Mouse (Mus musculus) hindbrain, embryonic 14.5 days (tissue): Measurements from ENCODE around the gene Adm. TPM values are rescaled to one million over a fixed set of nuclear protein-coding genes. Genes with fewer than 3 reads are reported as not detected.
"Not testable (repeated sequence)": the region's sequence is repeated elsewhere in the genome, so short reads cannot be mapped to it uniquely, and the experiment has no call there.

Experiments used
- ATAC-seq: fragments of 200-750 bp; cut with Nextera tagmentation; 2 replicates; pipeline ENCODE4 v1.8.0; 2017; ENCODE audit warnings: moderate number of reproducible peaks, mild to moderate bottlenecking, moderate TSS enrichment, moderate library complexity; ENCODE audit not compliant: low FRiP score
- DNase-seq: peaks from one replicate; pipeline ENCODE4 v3.0.0-alpha.2; 2015; ENCODE audit warnings: low spot score
- H3K27ac ChIP-seq: fragments of 300-500 bp; sonication (generic); 2 replicates; pipeline ENCODE4 v1.5.1; 2014; ENCODE audit warnings: mild to moderate bottlenecking, moderate library complexity
- H3K27me3 ChIP-seq: fragments of 300-500 bp; sonication (generic); 2 replicates; pipeline ENCODE4 v1.6.1; 2014; ENCODE audit warnings: mild to moderate bottlenecking, low read length, mixed read lengths; ENCODE audit not compliant: control insufficient read depth, insufficient read depth
- H3K36me3 ChIP-seq: fragments of 300-500 bp; sonication (generic); replicated peaks from 2 replicates; pipeline ENCODE4 v1.6.1; 2014; ENCODE audit not compliant: control insufficient read depth, insufficient read depth
- H3K4me1 ChIP-seq: fragments of 300-500 bp; sonication (generic); replicated peaks from 2 replicates; pipeline ENCODE4 v1.6.1; 2014; ENCODE audit warnings: antibody characterized with exemption, low read length, mixed read lengths; ENCODE audit not compliant: control insufficient read depth, insufficient read depth
- H3K4me2 ChIP-seq: fragments of 300-500 bp; sonication (generic); replicated peaks from 2 replicates; pipeline ENCODE4 v1.6.1; 2014; ENCODE audit warnings: mild to moderate bottlenecking, moderate library complexity
- H3K4me3 ChIP-seq: fragments of 300-500 bp; sonication (generic); replicated peaks from 2 replicates; pipeline ENCODE4 v1.5.1; 2014; ENCODE audit warnings: mild to moderate bottlenecking, low read length
- H3K9ac ChIP-seq: fragments of 300-500 bp; sonication (generic); 2 replicates; pipeline ENCODE4 v1.6.1; 2014
- H3K9me3 ChIP-seq: fragments of 300-500 bp; sonication (generic); 2 replicates; pipeline ENCODE4 v1.6.1; 2016; ENCODE audit warnings: low read length; ENCODE audit not compliant: control insufficient read depth
- WGBS: fragments of 180-500 bp; shearing (Covaris S2); extraction: QIAGEN DNeasy Blood & Tissue Kit; methylation state at CpG from one replicate; pipeline ENCODE4 v1.1.7; 2014; 5-methylcytosine and 5-hydroxymethylcytosine counted together
- polyA plus RNA-seq: library from polyadenylated mRNA; unstranded; fragments of >200 nt; fragmentation: Nextera tagmentation; extraction: Ambion mirVana; gene quantifications from 2 replicates; pipeline ENCODE4 v1.2.1, GENCODE M21; 2014

The Adm gene
- polyA plus RNA-seq, 1 experiment from 2014 or later = 2.2 TPM

DNA sequence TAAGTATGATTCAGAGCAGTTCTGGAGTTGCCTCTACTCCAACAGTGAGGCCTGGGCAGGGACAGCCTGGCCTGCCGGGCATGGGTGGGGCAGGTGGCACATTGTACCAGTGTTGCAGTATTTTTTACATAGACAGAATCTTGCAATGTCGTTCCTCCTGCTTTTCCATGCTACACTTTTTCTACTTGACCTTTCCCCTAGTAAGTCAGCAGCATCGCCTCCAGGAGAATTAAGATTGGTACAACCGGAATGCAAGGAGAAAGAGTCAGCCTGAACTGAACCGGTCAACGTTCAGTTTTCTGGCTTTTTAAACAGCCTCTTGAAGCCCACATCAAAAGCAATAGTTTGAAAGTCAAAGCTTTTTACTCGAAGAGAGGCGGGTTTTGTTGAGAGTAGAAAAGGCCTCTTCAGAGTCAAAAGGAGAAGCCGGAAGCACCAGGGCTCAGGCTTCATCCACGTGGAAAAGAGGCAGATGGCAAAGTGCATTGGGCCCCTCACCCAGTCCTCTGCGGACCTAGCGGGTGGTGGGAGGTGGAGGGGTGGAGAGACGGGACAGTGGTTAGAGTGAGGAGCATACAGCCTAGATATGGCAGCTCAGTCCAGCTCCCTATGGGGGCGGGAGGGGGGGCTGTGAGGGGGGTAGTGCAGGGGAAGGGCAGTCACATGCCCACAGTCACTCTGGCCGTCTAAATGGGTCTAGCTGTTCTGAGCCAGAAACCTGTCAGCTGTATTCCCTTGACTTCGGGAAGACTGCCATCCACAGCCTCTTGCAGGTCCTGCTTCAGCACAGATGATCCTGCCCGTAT lies 11.0 kb downstream of the Adm start:
- peak; percentile 66; the same call in 1 of the 2 replicates for ATAC-seq
- DNase-seq = no peak
- WGBS = 32% methylated on average over 17 of the region's 17 CpGs

GRCm38 (mm10) chr7:110639291-110639915 lies 11.9 kb downstream of the Adm start:
- no peak overlapping the region for H3K4me2 ChIP-seq
- WGBS = 85% methylated on average over 11 of the region's 11 CpGs

More for the DNA sequence above, 11.0 kb downstream of the Adm start:
- H3K27me3 ChIP-seq = no peaks in the 10 kb centered on the region
- H3K27ac ChIP-seq = no peak overlapping the region
- H3K9ac ChIP-seq = no peak overlapping the region
- H3K9me3 ChIP-seq = no peaks in the 10 kb centered on the region
- no peak overlapping the region for H3K4me2 ChIP-seq
- H3K4me1 ChIP-seq = 0 out of 2 replicates have a peak, but pooled peaks cover 5% of the 10 kb centered on the region
- H3K36me3 ChIP-seq = no peaks in the 10 kb centered on the region
- H3K4me3 ChIP-seq = no peak overlapping the region

GRCm38 (mm10) chr7:110639958-110640357 lies 12.5 kb downstream of the Adm start:
- not testable (repeated sequence) for H3K9me3 ChIP-seq, H3K36me3 ChIP-seq, H3K4me1 ChIP-seq, H3K27me3 ChIP-seq, ATAC-seq, DNase-seq, H3K4me3 ChIP-seq, H3K9ac ChIP-seq, H3K4me2 ChIP-seq, H3K27ac ChIP-seq
- WGBS = 97% methylated on average over 3 of the region's 3 CpGs

More at GRCm38 (mm10) chr7:110639291-110639915, 11.9 kb downstream of the Adm start:
- ATAC-seq = no peak
- DNase-seq = no peak
- Histone ChIP-seq H3K27ac (no peak overlapping the region), H3K36me3 (no peaks in the 10 kb centered on the region), H3K4me3 (no peak overlapping the region), H3K4me1 (0 out of 2 replicates have a peak, but pooled peaks cover 5% of the 10 kb centered on the region), H3K9me3 (no peaks in the 10 kb centered on the region), H3K27me3 (no peaks in the 10 kb centered on the region), H3K9ac (no peak overlapping the region)

DNA sequence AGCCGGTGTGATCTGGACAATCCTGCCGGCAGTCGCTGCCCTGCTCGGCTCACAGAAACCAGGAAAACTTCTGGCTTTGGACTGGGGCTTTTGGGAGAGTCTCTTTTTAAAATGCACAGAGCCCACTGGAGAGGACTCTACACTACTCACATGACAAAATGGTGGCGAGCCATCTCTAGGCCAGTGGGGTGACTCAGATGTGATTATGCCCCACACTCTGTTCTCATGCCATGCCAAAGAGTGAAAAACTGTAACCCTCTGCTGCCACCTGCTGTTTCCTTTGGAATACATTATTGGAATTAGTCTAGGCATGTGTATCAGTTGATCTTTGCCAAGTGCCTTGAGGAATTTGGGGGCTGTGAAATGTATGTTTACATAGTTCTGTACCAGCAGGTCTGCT lies 17.9 kb downstream of the Adm start:
- H3K4me3 ChIP-seq = no peak overlapping the region
- no peak overlapping the region for H3K4me2 ChIP-seq
- no peak overlapping the region for H3K9ac ChIP-seq
- WGBS = 70% methylated on average over 5 of the region's 5 CpGs
- ATAC-seq (peak; percentile 64; the same call in 1 of the 2 replicates), DNase-seq (peak; percentile 83)
- H3K27me3 ChIP-seq = no peaks in the 10 kb centered on the region
- H3K9me3 ChIP-seq = 0 out of 2 replicates have a peak, but pooled peaks cover 3% of the 10 kb centered on the region
- H3K4me1 ChIP-seq = no peaks in the 10 kb centered on the region
- no peak overlapping the region for H3K27ac ChIP-seq
- no peaks in the 10 kb centered on the region for H3K36me3 ChIP-seq

DNA sequence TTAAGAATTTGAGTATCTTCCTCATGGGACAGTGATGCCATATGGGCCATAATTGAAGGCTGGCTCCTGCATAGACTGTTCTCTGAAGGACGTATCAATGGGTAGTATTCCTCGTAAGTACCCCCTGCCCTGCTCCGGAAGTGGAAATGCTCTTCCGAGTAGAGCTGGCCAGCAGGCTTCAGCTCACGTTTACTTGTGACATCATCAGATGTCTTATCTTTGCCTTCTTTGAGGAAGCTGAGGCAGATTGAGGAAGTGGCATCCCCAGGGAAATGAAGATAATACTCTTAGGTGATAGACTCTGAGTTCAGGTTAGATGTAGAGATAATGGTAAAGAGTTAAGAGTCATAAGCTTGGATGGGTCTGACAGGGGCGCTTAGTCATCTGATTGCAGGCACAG lies 18.4 kb downstream of the Adm start:
- DNase-seq (no peak), ATAC-seq (no peak)
- no peaks in the 10 kb centered on the region for H3K27me3 ChIP-seq
- 0 out of 2 replicates have a peak, but pooled peaks cover 3% of the 10 kb centered on the region for H3K9me3 ChIP-seq
- WGBS = 90% methylated on average over 6 of the region's 6 CpGs
- no peak overlapping the region for H3K4me2 ChIP-seq
- no peak overlapping the region for H3K9ac ChIP-seq
- H3K4me3 ChIP-seq = no peak overlapping the region
- H3K4me1 ChIP-seq = no peaks in the 10 kb centered on the region
- H3K27ac ChIP-seq = no peak overlapping the region
- no peaks in the 10 kb centered on the region for H3K36me3 ChIP-seq

GRCm38 (mm10) chr7:110646611-110647407 lies 19.3 kb downstream of the Adm start:
- DNase-seq (no peak), ATAC-seq (no peak)
- Histone ChIP-seq H3K27ac (no peak overlapping the region), H3K36me3 (no peaks in the 10 kb centered on the region), H3K4me1 (no peaks in the 10 kb centered on the region), H3K4me3 (no peak overlapping the region), H3K9ac (no peak overlapping the region), H3K27me3 (no peaks in the 10 kb centered on the region), H3K9me3 (0 out of 2 replicates have a peak, but pooled peaks cover 3% of the 10 kb centered on the region), H3K4me2 (no peak overlapping the region)
- WGBS = 95% methylated on average over 8 of the region's 8 CpGs

GRCm38 (mm10) chr7:110647559-110648454 lies 20.3 kb downstream of the Adm start:
- ATAC-seq (no peak), DNase-seq (no peak)
- Histone ChIP-seq H3K27me3 (no peaks in the 10 kb centered on the region), H3K4me3 (no peak overlapping the region), H3K9ac (no peak overlapping the region), H3K4me2 (no peak overlapping the region), H3K27ac (no peak overlapping the region), H3K36me3 (no peaks in the 10 kb centered on the region), H3K4me1 (no peaks in the 10 kb centered on the region), H3K9me3 (0 out of 2 replicates have a peak, but pooled peaks cover 3% of the 10 kb centered on the region)
- WGBS = 83% methylated on average over 15 of the region's 15 CpGs

DNA sequence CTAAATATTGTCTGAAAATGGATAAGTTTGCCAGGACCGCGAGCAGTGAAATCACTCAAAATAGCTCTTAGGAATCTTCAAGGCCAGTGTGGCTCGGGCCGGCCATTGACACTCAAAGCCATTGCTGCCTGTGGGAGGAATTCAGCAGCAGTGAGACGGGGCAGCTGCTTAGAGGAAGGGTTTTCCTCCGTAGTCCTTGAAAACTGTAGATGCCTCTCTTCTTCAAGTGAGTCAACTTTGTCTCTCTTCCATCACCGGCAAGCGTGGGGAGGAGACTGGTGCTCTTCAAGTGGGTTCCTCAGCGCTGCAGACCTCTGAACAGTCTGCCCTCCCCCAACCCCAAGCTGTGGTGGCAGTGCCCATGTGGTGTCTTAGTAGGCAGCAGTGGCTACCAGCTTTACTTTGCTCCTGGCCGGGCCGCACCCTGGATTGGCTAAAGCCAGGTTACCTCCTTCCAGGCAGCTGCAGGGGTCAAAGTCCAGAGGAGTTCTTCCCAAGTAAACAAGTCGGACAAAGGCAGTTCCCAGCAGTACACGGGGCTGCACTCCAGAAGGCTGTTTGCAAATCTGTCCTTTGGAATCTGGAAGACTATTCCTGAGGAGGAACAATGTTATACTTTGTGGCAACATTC lies 21.1 kb downstream of the Adm start:
- H3K4me1 ChIP-seq = no peaks in the 10 kb centered on the region
- no peak for ATAC-seq
- H3K36me3 ChIP-seq = no peaks in the 10 kb centered on the region
- no peak overlapping the region for H3K9ac ChIP-seq
- no peaks in the 10 kb centered on the region for H3K27me3 ChIP-seq
- 86% methylated on average over 13 of the region's 13 CpGs for WGBS
- H3K4me3 ChIP-seq = no peak overlapping the region
- DNase-seq = no peak
- H3K4me2 ChIP-seq = no peak overlapping the region
- 0 out of 2 replicates have a peak, but pooled peaks cover 3% of the 10 kb centered on the region for H3K9me3 ChIP-seq
- H3K27ac ChIP-seq = no peak overlapping the region
